In genomic region chr12:102634436-102635050, GRCm38 (mm10) we compare ENCODE assay signal across 16 mouse cellular contexts.
DNase-seq lines count a peak whose midpoint lies in the region; ATAC-seq and TF ChIP-seq lines count a peak whose summit lies in the region.
"Had no signal": no experiment of that assay in that cellular context is flagged by ENCODE, and none has a peak within 500 bp of the region (broad histone marks: within the 10 kb centered on the region; RNA-seq: fewer than 3 reads in every experiment).

No protein-coding gene starts in this region.

- no peak for TF ChIP-seq CTCF in E14TG2a.4 (conservative IDR thresholded peaks at IDR 0.05; ENCODE audit: low read length)
- no peak for TF ChIP-seq CTCF in cortical plate, adult 2 months (IDR thresholded peaks at IDR 0.05; ENCODE audit: extremely low read depth, insufficient read depth, low read length)

- no peaks in the 10 kb centered on the region for H3K36me3 ChIP-seq in kidney, embryonic 15.5 days
- H3K36me3 ChIP-seq in E14TG2a.4 (ENCODE audit: insufficient read depth, low read length) = peaks cover 54% of the 10 kb centered on the region
- no peaks in the 10 kb centered on the region for H3K36me3 ChIP-seq in hindbrain, embryonic 15.5 days
- H3K36me3 ChIP-seq: embryonic facial prominence, embryonic 12.5 days; limb, embryonic 12.5 days; lung, embryonic 15.5 days had no signal

- peaks cover 30% of the 10 kb centered on the region for H3K4me1 ChIP-seq in kidney, embryonic 15.5 days
- H3K4me1 ChIP-seq in E14TG2a.4 (replicated peaks; ENCODE audit: low read depth, low read length) = peaks cover 98% of the 10 kb centered on the region
- peaks cover 16% of the 10 kb centered on the region for H3K4me1 ChIP-seq in cortical plate, adult 2 months (ENCODE audit: control insufficient read depth, insufficient read depth, low read length)
- peaks cover 34% of the 10 kb centered on the region for H3K4me1 ChIP-seq in hindbrain, embryonic 15.5 days (replicated peaks)

- H3K27me3 ChIP-seq in kidney, embryonic 15.5 days = no peaks in the 10 kb centered on the region
- H3K27me3 ChIP-seq in E14TG2a.4 (ENCODE audit: insufficient read depth, low read length) = no peaks in the 10 kb centered on the region
- no peaks in the 10 kb centered on the region for H3K27me3 ChIP-seq in hindbrain, embryonic 15.5 days
- H3K27me3 ChIP-seq: embryonic facial prominence, embryonic 12.5 days; limb, embryonic 12.5 days; lung, embryonic 15.5 days had no signal

- 0 out of 2 replicates have a peak, but pooled peaks have one; percentile 29 for ATAC-seq in kidney, embryonic 15.5 days (replicated peaks; ENCODE audit: low FRiP score)
- ATAC-seq in hindbrain, embryonic 15.5 days (ENCODE audit: low FRiP score, low read depth) = no peak

- 74% methylated on average over 19 of the region's 20 CpGs for WGBS in kidney, embryonic 15.5 days
- 45% methylated on average over 19 of the region's 20 CpGs for WGBS in hindbrain, embryonic 15.5 days

- no peak overlapping the region for H3K27ac ChIP-seq in kidney, embryonic 15.5 days
- peak overlapping the region; percentile 18; the same call in 1 of the 2 replicates for H3K27ac ChIP-seq in cortical plate, adult 2 months (ENCODE audit: insufficient read depth, low read length)
- H3K27ac ChIP-seq in hindbrain, embryonic 15.5 days (replicated peaks) = 0 out of 2 replicates have a peak overlapping the region, but pooled peaks have one; percentile 18
- H3K27ac ChIP-seq: embryonic facial prominence, embryonic 12.5 days; limb, embryonic 12.5 days; lung, embryonic 15.5 days had no signal

- no peak overlapping the region for H3K4me2 ChIP-seq in kidney, embryonic 15.5 days
- no peak overlapping the region for H3K4me2 ChIP-seq in hindbrain, embryonic 15.5 days
- H3K4me2 ChIP-seq: embryonic facial prominence, embryonic 12.5 days; limb, embryonic 12.5 days; lung, embryonic 15.5 days; midbrain, embryonic 11.5 days had no signal

- no peak overlapping the region for H3K4me3 ChIP-seq in kidney, embryonic 15.5 days (replicated peaks)
- peak overlapping the region; percentile 13; the same call in 1 of the 2 replicates for H3K4me3 ChIP-seq in E14TG2a.4 (replicated peaks; ENCODE audit: low read length)
- H3K4me3 ChIP-seq in cortical plate, adult 2 months (ENCODE audit: insufficient read depth, low read length) = no peak overlapping the region
- no peak overlapping the region for H3K4me3 ChIP-seq in hindbrain, embryonic 15.5 days
- H3K4me3 ChIP-seq: embryonic facial prominence, embryonic 12.5 days; limb, embryonic 12.5 days; lung, embryonic 15.5 days had no signal

- no peak for DNase-seq in kidney, postnatal 25 days
- no peak for DNase-seq in left cerebral cortex, postnatal 4 days
- no peak for DNase-seq in adipocyte (ENCODE audit: low spot score)
- DNase-seq in spleen, postnatal 14 days (ENCODE audit: low spot score in 2 of 2) = no peak
- DNase-seq: B cell, adult 2 months; cerebellum, postnatal 25 days; kidney, adult 8-10 months; thymus, postnatal 14 days had no signal

- TF ChIP-seq POLR2A in cortical plate, adult 2 months (IDR thresholded peaks at IDR 0.05; ENCODE audit: extremely low read depth, insufficient read depth, low read length) = no peak

- H3K9ac ChIP-seq in kidney, embryonic 15.5 days = no peak overlapping the region
- H3K9ac ChIP-seq in hindbrain, embryonic 15.5 days = no peak overlapping the region
- H3K9ac ChIP-seq: embryonic facial prominence, embryonic 12.5 days; limb, embryonic 12.5 days; lung, embryonic 15.5 days had no signal

- intact Hi-C loops in left cerebral cortex, postnatal 4 days (cut with DNase I) = no loop called here

- H3K9me3 ChIP-seq in kidney, embryonic 15.5 days (replicated peaks) = no peaks in the 10 kb centered on the region
- H3K9me3 ChIP-seq in E14TG2a.4 (ENCODE audit: low read length) = no peaks in the 10 kb centered on the region
- H3K9me3 ChIP-seq in hindbrain, embryonic 15.5 days = no peaks in the 10 kb centered on the region
- H3K9me3 ChIP-seq: embryonic facial prominence, embryonic 12.5 days; limb, embryonic 12.5 days; lung, embryonic 15.5 days had no signal
